19 mouse cellular contexts compared by ENCODE assay signal in the genomic region with DNA sequence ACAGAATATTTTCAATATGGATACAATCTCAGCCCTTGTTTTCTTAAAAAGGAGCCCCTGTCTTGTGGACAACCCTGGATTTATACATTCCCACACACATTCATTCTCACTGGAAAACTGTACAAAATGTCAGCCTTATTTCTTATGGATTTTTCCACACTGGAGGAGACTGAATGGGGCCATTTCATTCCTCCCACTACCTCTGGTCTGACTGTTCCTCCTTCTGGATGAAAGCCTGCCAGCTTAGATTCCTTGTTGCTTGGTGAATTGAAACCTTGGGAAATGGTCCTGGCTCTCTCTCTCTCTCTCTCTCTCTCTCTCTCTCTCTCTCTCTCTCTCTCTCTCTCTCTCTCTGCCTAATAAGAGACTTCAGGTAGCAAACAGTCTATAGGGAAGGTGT. TPM values are rescaled to one million over a fixed set of nuclear protein-coding genes. Genes with fewer than 3 reads are reported as not detected.
DNase-seq lines count a peak whose midpoint lies in the region; ATAC-seq and TF ChIP-seq lines count a peak whose summit lies in the region.
"Had no signal": no experiment of that assay in that cellular context is flagged by ENCODE, and none has a peak within 500 bp of the region (broad histone marks: within the 10 kb centered on the region; RNA-seq: fewer than 3 reads in every experiment).

No protein-coding gene starts in this region.

- no peaks in the 10 kb centered on the region for H3K27me3 ChIP-seq in hindbrain, embryonic 15.5 days
- 0 out of 2 replicates have a peak, but pooled peaks cover 2% of the 10 kb centered on the region for H3K27me3 ChIP-seq in hindbrain, embryonic 10.5 days (ENCODE audit: insufficient read depth, poor library complexity, severe bottlenecking)
- H3K27me3 ChIP-seq in midbrain, embryonic 11.5 days (ENCODE audit: control insufficient read depth, insufficient read depth, low read length) = no peaks in the 10 kb centered on the region
- H3K27me3 ChIP-seq in midbrain, embryonic 10.5 days (ENCODE audit: low read depth, poor library complexity, severe bottlenecking) = peaks cover 10% of the 10 kb centered on the region
- H3K27me3 ChIP-seq: embryonic facial prominence, embryonic 12.5 days; forebrain, embryonic 13.5 days; forebrain, embryonic 15.5 days had no signal

- no peak for ATAC-seq in hindbrain, embryonic 15.5 days (ENCODE audit: low FRiP score, low read depth)
- no peak for ATAC-seq in midbrain, embryonic 11.5 days (ENCODE audit: low FRiP score)
- ATAC-seq: forebrain, embryonic 13.5 days; forebrain, embryonic 15.5 days had no signal

- peak overlapping the region; percentile 93 for H3K27ac ChIP-seq in gastrocnemius, adult 2 months
- 0 out of 2 replicates have a peak overlapping the region, but pooled peaks have one; percentile 67 for H3K27ac ChIP-seq in hindbrain, embryonic 15.5 days (replicated peaks)
- no peak overlapping the region for H3K27ac ChIP-seq in hindbrain, embryonic 10.5 days
- no peak overlapping the region for H3K27ac ChIP-seq in midbrain, embryonic 11.5 days (ENCODE audit: low read depth, low read length)
- H3K27ac ChIP-seq in midbrain, embryonic 10.5 days (replicated peaks) = no peak overlapping the region
- H3K27ac ChIP-seq: forebrain, embryonic 13.5 days; forebrain, embryonic 15.5 days had no signal

- TF ChIP-seq CTCF in gastrocnemius, adult 2 months (IDR thresholded peaks at IDR 0.05) = no peak

- no peak for DNase-seq in gastrocnemius, adult 2 months
- no peak for DNase-seq in gastrocnemius, postnatal 10 days
- DNase-seq in hindbrain, embryonic 10.5 days (ENCODE audit: low spot score) = no peak
- peak; percentile 59 for DNase-seq in midbrain, embryonic 11.5 days (ENCODE audit: low spot score, missing footprints)
- no peak for DNase-seq in midbrain, embryonic 10.5 days (ENCODE audit: low spot score)
- peak; percentile 67 for DNase-seq in brain, adult 2 months (ENCODE audit: low read depth, low spot score)
- no peak for DNase-seq in thymus, adult 18-20 months
- DNase-seq: adrenal gland, adult 2 months; adrenal gland, postnatal 10 days; adrenal gland, postnatal 25 days; cerebellum, adult 11-12 months; cerebellum, adult 2 months; cerebellum, postnatal 10 days; cerebellum, postnatal 25 days had no signal

- H3K9ac ChIP-seq in hindbrain, embryonic 15.5 days = no peak overlapping the region
- no peak overlapping the region for H3K9ac ChIP-seq in midbrain, embryonic 11.5 days (ENCODE audit: low read length)
- H3K9ac ChIP-seq: embryonic facial prominence, embryonic 12.5 days; forebrain, embryonic 13.5 days; forebrain, embryonic 15.5 days had no signal

- peaks cover 27% of the 10 kb centered on the region for H3K4me1 ChIP-seq in hindbrain, embryonic 15.5 days (replicated peaks)
- peaks cover 60% of the 10 kb centered on the region for H3K4me1 ChIP-seq in hindbrain, embryonic 10.5 days (replicated peaks)
- H3K4me1 ChIP-seq in midbrain, embryonic 11.5 days (ENCODE audit: control insufficient read depth, insufficient read depth, low read length) = peaks cover 7% of the 10 kb centered on the region; the same call in 1 of the 2 replicates
- H3K4me1 ChIP-seq in midbrain, embryonic 10.5 days = peaks cover 45% of the 10 kb centered on the region

- H3K36me3 ChIP-seq in hindbrain, embryonic 15.5 days = no peaks in the 10 kb centered on the region
- no peaks in the 10 kb centered on the region for H3K36me3 ChIP-seq in hindbrain, embryonic 10.5 days
- no peaks in the 10 kb centered on the region for H3K36me3 ChIP-seq in midbrain, embryonic 11.5 days (ENCODE audit: control insufficient read depth, insufficient read depth, low read length)
- H3K36me3 ChIP-seq in midbrain, embryonic 10.5 days = no peaks in the 10 kb centered on the region
- H3K36me3 ChIP-seq: embryonic facial prominence, embryonic 10.5 days; embryonic facial prominence, embryonic 12.5 days; forebrain, embryonic 15.5 days had no signal

- no peaks in the 10 kb centered on the region for H3K9me3 ChIP-seq in hindbrain, embryonic 15.5 days
- H3K9me3 ChIP-seq in hindbrain, embryonic 10.5 days = no peaks in the 10 kb centered on the region
- H3K9me3 ChIP-seq in midbrain, embryonic 11.5 days (ENCODE audit: control insufficient read depth, low read length) = no peaks in the 10 kb centered on the region
- no peaks in the 10 kb centered on the region for H3K9me3 ChIP-seq in midbrain, embryonic 10.5 days (replicated peaks)
- H3K9me3 ChIP-seq: embryonic facial prominence, embryonic 10.5 days; embryonic facial prominence, embryonic 12.5 days; forebrain, embryonic 13.5 days; forebrain, embryonic 15.5 days had no signal

- H3K4me2 ChIP-seq in hindbrain, embryonic 15.5 days = no peak overlapping the region
- no peak overlapping the region for H3K4me2 ChIP-seq in midbrain, embryonic 11.5 days
- H3K4me2 ChIP-seq: embryonic facial prominence, embryonic 12.5 days; forebrain, embryonic 13.5 days; forebrain, embryonic 15.5 days had no signal

- H3K4me3 ChIP-seq in gastrocnemius, adult 2 months = no peak overlapping the region
- no peak overlapping the region for H3K4me3 ChIP-seq in hindbrain, embryonic 15.5 days
- H3K4me3 ChIP-seq in hindbrain, embryonic 10.5 days = no peak overlapping the region
- H3K4me3 ChIP-seq in midbrain, embryonic 11.5 days (ENCODE audit: low read depth, low read length) = no peak overlapping the region
- H3K4me3 ChIP-seq in midbrain, embryonic 10.5 days = no peak overlapping the region
- H3K4me3 ChIP-seq: embryonic facial prominence, embryonic 10.5 days; embryonic facial prominence, embryonic 12.5 days; forebrain, embryonic 13.5 days; forebrain, embryonic 15.5 days had no signal

- intact Hi-C loops in gastrocnemius, adult 2 months (cut with DNase I) = no loop called here

RNA-seq across cellular contexts. Expression of a gene that starts 8.4 kb away (rescaled TPM):
- total RNA-seq in gastrocnemius, adult 2 months (2021) = 1 to 10 TPM; 2.9 to 4.5 TPM
- total RNA-seq in gastrocnemius, postnatal 10 days (2021) = 10 to 100 TPM in 1 of 2 experiments, 1 to 10 TPM in 1; 9.7 to 14.6 TPM
- polyA plus RNA-seq in hindbrain, embryonic 15.5 days (2015; fragmentation: Nextera tagmentation; extraction: Ambion mirVana) = 11.6 and 11.8 TPM in 2 replicates
- polyA plus RNA-seq in hindbrain, embryonic 10.5 days (2016; fragmentation: Nextera tagmentation; extraction: Ambion mirVana) = 2.1 and 4.3 TPM in 2 replicates
- polyA plus RNA-seq in midbrain, embryonic 11.5 days (2014; fragmentation: Nextera tagmentation; extraction: Ambion mirVana) = 0.34 and 0.56 TPM in 2 replicates
- 0.90 and 1.0 TPM in 2 replicates for polyA plus RNA-seq in midbrain, embryonic 10.5 days (2016; fragmentation: Nextera tagmentation; extraction: Ambion mirVana)

RNA-seq across cellular contexts. Expression of a gene that starts 25.5 kb away (rescaled TPM):
- total RNA-seq in gastrocnemius, adult 2 months (2021) = 10 to 100 TPM; 10.7 to 10.9 TPM
- 1 to 10 TPM; 8.6 to 9.7 TPM for total RNA-seq in gastrocnemius, postnatal 10 days (2021)
- 23.0 and 23.8 TPM in 2 replicates for polyA plus RNA-seq in hindbrain, embryonic 15.5 days (2015; fragmentation: Nextera tagmentation; extraction: Ambion mirVana)
- 42.0 and 49.6 TPM in 2 replicates for polyA plus RNA-seq in hindbrain, embryonic 10.5 days (2016; fragmentation: Nextera tagmentation; extraction: Ambion mirVana)
- polyA plus RNA-seq in midbrain, embryonic 11.5 days (2014; fragmentation: Nextera tagmentation; extraction: Ambion mirVana) = 46.3 and 52.7 TPM in 2 replicates
- polyA plus RNA-seq in midbrain, embryonic 10.5 days (2016; fragmentation: Nextera tagmentation; extraction: Ambion mirVana) = 51.3 and 53.5 TPM in 2 replicates

Comparison
In these comparisons a context has a peak if more than half of its experiments do, and no peak if none do; other contexts are left out.
1. DNase-seq: peak in midbrain, embryonic 11.5 days (single experiment) and brain, adult 2 months (single experiment); none in gastrocnemius, adult 2 months (single experiment), gastrocnemius, postnatal 10 days (single experiment), hindbrain, embryonic 10.5 days (single experiment), midbrain, embryonic 10.5 days (single experiment) and thymus, adult 18-20 months (0 of 2).
2. H3K27ac ChIP-seq: peak in gastrocnemius, adult 2 months (single experiment) and hindbrain, embryonic 15.5 days (single experiment); none in hindbrain, embryonic 10.5 days (single experiment), midbrain, embryonic 11.5 days (single experiment) and midbrain, embryonic 10.5 days (single experiment).